In the genomic region with DNA sequence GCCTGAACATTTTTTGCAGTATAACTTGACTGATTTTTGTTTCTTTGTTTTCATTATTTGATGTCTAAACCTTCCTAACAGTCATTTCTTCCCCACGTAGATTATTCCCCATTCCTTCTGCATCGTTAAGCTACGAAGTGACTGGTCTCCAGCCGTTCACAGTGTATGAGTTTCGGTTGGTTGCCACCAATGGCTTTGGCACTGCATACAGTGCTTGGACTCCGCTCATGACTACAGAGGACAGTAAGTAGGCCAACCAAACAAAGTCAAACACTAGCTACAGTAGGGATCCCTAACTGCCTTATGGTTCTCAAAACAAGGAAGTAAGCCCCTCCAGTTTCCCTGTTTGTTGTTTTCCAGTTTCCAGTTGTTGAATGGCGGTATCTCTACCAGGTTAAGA, we compare ENCODE assay signal across 19 mouse cellular contexts.
"Had no signal": no experiment of that assay in that cellular context is flagged by ENCODE, and none has a peak within 500 bp of the region (broad histone marks: within the 10 kb centered on the region; RNA-seq: fewer than 3 reads in every experiment).

No protein-coding gene starts in this region.

- H3K27ac ChIP-seq: midbrain, embryonic 10.5 days; midbrain, embryonic 12.5 days; neural tube, embryonic 13.5 days; neural tube, embryonic 15.5 days; stomach, embryonic 15.5 days; stomach, postnatal 0 days had no signal

- H3K36me3 ChIP-seq: midbrain, embryonic 10.5 days; midbrain, embryonic 12.5 days; neural tube, embryonic 13.5 days; neural tube, embryonic 15.5 days; stomach, embryonic 15.5 days had no signal

- H3K4me3 ChIP-seq: midbrain, embryonic 10.5 days; midbrain, embryonic 12.5 days; myocyte; neural tube, embryonic 13.5 days; neural tube, embryonic 15.5 days; stomach, embryonic 15.5 days had no signal

- H3K9ac ChIP-seq: lung, embryonic 14.5 days; midbrain, embryonic 12.5 days; neural tube, embryonic 13.5 days; neural tube, embryonic 15.5 days; stomach, embryonic 15.5 days had no signal

- H3K27me3 ChIP-seq: midbrain, embryonic 12.5 days; neural tube, embryonic 13.5 days; neural tube, embryonic 15.5 days; stomach, embryonic 15.5 days had no signal

- H3K4me1 ChIP-seq: midbrain, embryonic 12.5 days; stomach, embryonic 15.5 days had no signal

- DNase-seq: lung, adult 18-20 months; lung, embryonic 14.5 days; lung, postnatal 10 days; lung, postnatal 4 days; midbrain, embryonic 14.5 days; right cerebral cortex, adult 18-20 months; right cerebral cortex, postnatal 25 days; right cerebral cortex, postnatal 4 days; spleen, adult 18-20 months; thymus, adult 2 months; thymus, postnatal 25 days; thymus, postnatal 4 days had no signal
